Mouse (Mus musculus) neural tube, embryonic 12.5 days (tissue): ENCODE measurements around the gene Scarf1. TPM values are rescaled to one million over a fixed set of nuclear protein-coding genes. Genes with fewer than 3 reads are reported as not detected.

Source experiments
- ATAC-seq: fragments of 200-750 bp; cut with Nextera tagmentation; 2 replicates; pipeline ENCODE4 v1.8.0; 2017; ENCODE audit warnings: low read depth, mild to moderate bottlenecking, moderate TSS enrichment, moderate library complexity; ENCODE audit not compliant: low FRiP score
- H3K27ac ChIP-seq: fragments of 300-500 bp; sonication (generic); 2 replicates; pipeline ENCODE4 v1.5.1; 2016
- H3K27me3 ChIP-seq: fragments of 300-500 bp; sonication (generic); replicated peaks from 2 replicates; pipeline ENCODE4 v1.6.1; 2016; ENCODE audit warnings: mild to moderate bottlenecking
- H3K36me3 ChIP-seq: fragments of 300-500 bp; sonication (generic); 2 replicates; pipeline ENCODE4 v1.6.1; 2016; ENCODE audit warnings: mild to moderate bottlenecking
- H3K4me1 ChIP-seq: fragments of 300-500 bp; sonication (generic); 2 replicates; pipeline ENCODE4 v1.6.1; 2016
- H3K4me2 ChIP-seq: fragments of 300-500 bp; sonication (generic); replicated peaks from 2 replicates; pipeline ENCODE4 v1.6.1; 2016; ENCODE audit warnings: mild to moderate bottlenecking
- H3K4me3 ChIP-seq: fragments of 300-500 bp; sonication (generic); 2 replicates; pipeline ENCODE4 v1.5.1; 2016
- H3K9ac ChIP-seq: fragments of 300-500 bp; sonication (generic); 2 replicates; pipeline ENCODE4 v1.6.1; 2016; ENCODE audit warnings: mild to moderate bottlenecking
- H3K9me3 ChIP-seq: fragments of 300-500 bp; sonication (generic); 2 replicates; pipeline ENCODE4 v1.6.1; 2016; ENCODE audit warnings: mild to moderate bottlenecking
- WGBS: fragments of 180-500 bp; shearing (Covaris S2); methylation state at CpG from one replicate; pipeline ENCODE4 v1.1.7; 2016; 5-methylcytosine and 5-hydroxymethylcytosine counted together
- microRNA counts: library from miRNA; unstranded; fragments of <30 nt; microRNA quantifications from one replicate; lab custom pipeline; 2017
- microRNA-seq: library from miRNA; unstranded; fragments of <30 nt; microRNA quantifications from one replicate; pipeline ENCODE4, GENCODE M21; 2017
- polyA plus RNA-seq: library from polyadenylated mRNA; unstranded; fragments of >200 nt; fragmentation: Nextera tagmentation; extraction: Ambion mirVana; gene quantifications from 2 replicates; pipeline ENCODE4 v1.2.1, GENCODE M21; 2016

Gene Scarf1
- polyA plus RNA-seq, 1 experiment from 2014 or later, result 5.8 TPM

GRCm38 (mm10) chr11:75572301-75572791 lies 59.0 kb downstream of the Scarf1 start:
- no peaks in the 10 kb centered on the region; the same call in 1 of the 2 replicates for H3K27me3 ChIP-seq
- ATAC-seq, result no peak
- peaks cover 26% of the 10 kb centered on the region for H3K36me3 ChIP-seq
- WGBS, result 12% methylated on average over 10 of the region's 10 CpGs
- H3K27ac ChIP-seq, result no peak overlapping the region
- H3K9me3 ChIP-seq, result no peaks in the 10 kb centered on the region
- no peak overlapping the region for H3K9ac ChIP-seq
- peaks cover 13% of the 10 kb centered on the region for H3K4me1 ChIP-seq
- H3K4me3 ChIP-seq, result no peak overlapping the region
- H3K4me2 ChIP-seq, result peak overlapping the region; percentile 8; the same call in 1 of the 2 replicates

- Histone ChIP-seq H3K4me1 (peaks cover 13% of the 10 kb centered on the region), H3K9me3 (no peaks in the 10 kb centered on the region), H3K27me3 (no peaks in the 10 kb centered on the region; the same call in 1 of the 2 replicates), H3K4me3 (no peak overlapping the region), H3K27ac (peak overlapping the region; percentile 47; the same call in 1 of the 2 replicates), H3K9ac (0 out of 2 replicates have a peak overlapping the region, but pooled peaks have one; percentile 14), H3K4me2 (peak overlapping the region; percentile 8), H3K36me3 (peaks cover 24% of the 10 kb centered on the region)
- WGBS, result 10% methylated on average over 12 of the region's 12 CpGs
- ATAC-seq, result peak; percentile 86
Measured at GRCm38 (mm10) chr11:75572854-75573650, 59.7 kb downstream of the Scarf1 start.

GRCm38 (mm10) chr11:75574378-75575123 lies 61.2 kb downstream of the Scarf1 start:
- 85% methylated on average over 5 of the region's 5 CpGs for WGBS
- no peak for ATAC-seq
- peaks cover 21% of the 10 kb centered on the region for H3K4me1 ChIP-seq
- no peak overlapping the region for H3K4me3 ChIP-seq
- H3K36me3 ChIP-seq, result peaks cover 9% of the 10 kb centered on the region
- no peaks in the 10 kb centered on the region; the same call in 1 of the 2 replicates for H3K27me3 ChIP-seq
- no peaks in the 10 kb centered on the region for H3K9me3 ChIP-seq
- no peak overlapping the region for H3K9ac ChIP-seq
- H3K27ac ChIP-seq, result no peak overlapping the region
- no peak overlapping the region for H3K4me2 ChIP-seq

- no peak for ATAC-seq
- Histone ChIP-seq H3K27me3 (no peaks in the 10 kb centered on the region; the same call in 1 of the 2 replicates), H3K9me3 (no peaks in the 10 kb centered on the region), H3K4me2 (no peak overlapping the region), H3K9ac (no peak overlapping the region), H3K4me1 (peaks cover 21% of the 10 kb centered on the region), H3K36me3 (peaks cover 2% of the 10 kb centered on the region), H3K4me3 (no peak overlapping the region), H3K27ac (no peak overlapping the region)
- WGBS, result 78% methylated on average over 9 of the region's 9 CpGs
Measured at GRCm38 (mm10) chr11:75575560-75576123, 62.3 kb downstream of the Scarf1 start.

MicroRNA genes within 50 kb of the gene (microRNA counts, 519-probe panel; counts per million panel counts)
- microRNA mmu-miR-22 (lab: Ali Mortazavi, UCI), result 6,201 counts per million, percentile 91 among the panel's probes with 10 or more counts

Small RNAs within 50 kb of the gene (microRNA-seq; reads per million reads assigned to microRNA genes)
- gene Mir22 (3,039 reads per million, percentile 86 among the genes with 10 or more reads in this experiment), gene Mir3971 (not detected)

Other genes starting within 250 kb of the Scarf1 start
- 95.9 and 103 TPM in 2 replicates for gene Rpa1, start 165.2 kb upstream of the Scarf1 start, polyA plus RNA-seq
- gene Smyd4, start 165.1 kb upstream of the Scarf1 start, polyA plus RNA-seq, result 13.5 and 15.1 TPM in 2 replicates
- 72.8 and 73.2 TPM in 2 replicates for gene Serpinf1, start 90.8 kb upstream of the Scarf1 start, polyA plus RNA-seq
- gene Serpinf2, start 73.9 kb upstream of the Scarf1 start, polyA plus RNA-seq, result 0.18 and 0.40 TPM in 2 replicates
- gene Wdr81, start 58.8 kb upstream of the Scarf1 start, polyA plus RNA-seq, result 8.2 and 9.0 TPM in 2 replicates
- 8.3 and 8.6 TPM in 2 replicates for gene Tlcd2, start 51.8 kb upstream of the Scarf1 start, polyA plus RNA-seq
- gene Prpf8, start 26.7 kb upstream of the Scarf1 start, polyA plus RNA-seq, result 68.3 and 69.2 TPM in 2 replicates
- gene Rilp, start 3.4 kb upstream of the Scarf1 start, polyA plus RNA-seq, result 0.52 and 0.76 TPM in 2 replicates
- 14.2 and 17.1 TPM in 2 replicates for gene Slc43a2, start 18.2 kb downstream of the Scarf1 start, polyA plus RNA-seq
- 134 and 140 TPM in 2 replicates for gene Pitpna, start 74.6 kb downstream of the Scarf1 start, polyA plus RNA-seq
- gene Inpp5k, start 117.4 kb downstream of the Scarf1 start, polyA plus RNA-seq, result 31.4 and 31.5 TPM in 2 replicates
- 14.0 and 16.8 TPM in 2 replicates for gene Myo1c, start 137.0 kb downstream of the Scarf1 start, polyA plus RNA-seq
- 127 and 137 TPM in 2 replicates for gene Crk, start 165.7 kb downstream of the Scarf1 start, polyA plus RNA-seq
- 1,355 and 1,381 TPM in 2 replicates for gene Ywhae, start 219.3 kb downstream of the Scarf1 start, polyA plus RNA-seq